Mouse (Mus musculus) urinary bladder, postnatal 4 days (tissue): Measurements from ENCODE around the gene P3h4.

Experiments
- DNase-seq, 2 experiments: peaks; one replicate each; pipeline ENCODE4 v3.0.0; 2021 to 2022; ENCODE audit warnings: low spot score in 2 of 2

Gene P3h4

GRCm38 (mm10) chr11:100392958-100393357 lies 21.7 kb downstream of the P3h4 start:
- no peak for DNase-seq

GRCm38 (mm10) chr11:100391884-100392345 lies 22.7 kb downstream of the P3h4 start:
- DNase-seq = no peak

DNA sequence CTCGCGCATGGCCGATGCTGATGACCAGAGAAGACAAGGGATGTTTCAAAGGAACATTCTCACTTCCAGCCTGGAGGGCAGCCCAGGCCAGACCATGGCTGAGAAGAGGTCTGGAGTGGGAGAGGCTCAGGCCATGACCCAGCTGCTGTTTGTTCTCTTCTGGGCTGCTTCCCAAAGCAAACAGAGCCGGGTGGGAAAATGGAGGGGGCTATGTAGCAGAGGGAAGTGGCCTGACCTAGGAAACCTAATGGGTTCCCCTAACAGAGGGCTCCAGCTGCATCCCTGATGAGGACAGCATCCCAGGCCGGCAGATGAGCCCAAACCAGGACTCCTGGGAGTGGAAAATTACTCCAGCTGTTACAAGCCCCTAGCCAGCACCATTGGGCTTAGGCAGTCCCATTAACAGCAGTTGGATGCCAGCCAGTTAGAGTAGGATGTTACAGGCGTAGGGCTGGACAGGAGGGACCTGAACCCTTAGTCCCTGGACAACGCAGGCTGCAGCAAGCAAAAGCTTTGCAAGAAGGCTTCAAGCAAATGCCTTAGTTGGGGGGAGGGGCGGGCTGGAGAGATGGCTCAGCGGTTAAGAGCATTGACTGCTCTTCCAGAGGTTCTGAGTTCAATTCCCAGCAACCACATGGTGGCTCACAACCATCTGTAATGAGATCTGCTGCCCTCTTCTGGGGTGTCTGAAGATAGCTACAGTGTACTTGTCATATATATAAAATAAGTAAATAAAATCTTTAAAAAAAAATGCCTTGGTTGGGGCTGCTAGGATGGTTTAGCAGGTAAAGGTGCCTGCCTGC lies 23.4 kb downstream of the P3h4 start:
- DNase-seq = peak in 1 of 2 experiments; percentile 72

DNA sequence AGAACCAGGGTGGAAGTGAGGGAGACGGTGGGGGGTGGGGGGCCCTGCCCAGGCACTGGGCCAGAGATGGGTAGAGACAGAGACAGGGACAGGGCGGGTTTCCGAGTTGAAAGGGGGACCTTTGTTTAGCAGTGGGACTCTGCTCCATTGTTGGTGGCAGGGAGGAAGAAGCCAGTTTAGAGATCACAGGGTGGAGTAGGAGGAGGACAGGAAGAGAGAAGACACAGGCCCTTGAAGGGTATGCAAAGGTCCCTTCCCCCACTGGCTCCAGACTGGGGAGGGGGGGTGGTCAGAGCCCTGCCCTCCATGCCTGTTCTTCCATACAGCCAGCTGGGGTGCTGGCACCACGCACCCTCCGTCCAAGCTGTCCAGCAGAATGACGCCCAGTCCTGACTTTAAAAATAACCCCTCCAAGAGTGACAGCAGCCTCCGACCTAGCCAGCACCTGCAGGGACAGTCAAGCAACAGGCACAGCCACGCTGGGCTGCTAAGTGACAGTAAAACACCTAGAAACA lies 24.6 kb downstream of the P3h4 start:
- DNase-seq = no peak

- DNase-seq = no peak
Measured at GRCm38 (mm10) chr11:100388588-100388987, 26.0 kb downstream of the P3h4 start.

- peak in 1 of 2 experiments; percentile 53 for DNase-seq
Measured at GRCm38 (mm10) chr11:100387589-100388375, 26.9 kb downstream of the P3h4 start.

DNA sequence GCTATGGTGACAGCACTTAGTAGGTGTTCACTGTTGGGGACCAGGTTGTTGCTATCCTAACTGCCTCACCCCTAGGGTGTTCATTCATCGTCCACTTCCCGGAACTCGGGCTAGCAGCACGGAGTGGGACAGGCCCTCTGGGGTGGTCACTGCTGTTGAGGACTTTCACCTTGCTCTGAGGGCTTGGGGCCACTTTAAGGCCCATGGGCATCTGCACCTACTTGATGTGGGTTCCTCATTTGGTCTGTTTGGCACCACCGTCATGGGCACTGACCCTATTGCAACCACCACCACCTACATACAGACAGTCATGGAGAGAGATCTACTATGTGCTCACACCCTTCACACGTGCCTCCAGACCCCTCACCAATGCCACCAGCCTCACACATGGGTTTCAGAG lies 27.5 kb downstream of the P3h4 start:
- DNase-seq = no peak

GRCm38 (mm10) chr11:100386586-100386985 lies 28.1 kb downstream of the P3h4 start:
- no peak for DNase-seq

- DNase-seq = no peak
Measured at GRCm38 (mm10) chr11:100385016-100385415, 29.6 kb downstream of the P3h4 start.

DNA sequence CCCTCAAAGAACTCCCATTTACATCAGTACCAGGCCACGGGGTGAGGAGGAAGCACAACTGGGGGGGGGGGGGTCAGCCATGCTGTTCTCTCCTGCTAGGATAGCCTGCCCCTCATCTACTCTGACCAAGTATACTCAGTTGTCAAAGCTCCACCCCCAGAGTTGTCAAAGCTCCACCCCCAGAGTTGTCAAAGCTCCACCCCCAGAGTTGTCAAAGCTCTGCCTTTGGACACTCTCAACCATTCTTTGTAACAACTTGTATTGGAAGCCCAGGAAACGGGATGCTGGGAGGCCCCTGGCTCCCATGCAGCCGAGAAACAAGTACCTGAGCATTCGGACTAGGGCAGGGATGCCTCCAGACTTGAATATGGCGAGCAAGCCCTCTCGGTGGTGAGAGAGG lies 32.0 kb downstream of the P3h4 start:
- DNase-seq = no peak

DNA sequence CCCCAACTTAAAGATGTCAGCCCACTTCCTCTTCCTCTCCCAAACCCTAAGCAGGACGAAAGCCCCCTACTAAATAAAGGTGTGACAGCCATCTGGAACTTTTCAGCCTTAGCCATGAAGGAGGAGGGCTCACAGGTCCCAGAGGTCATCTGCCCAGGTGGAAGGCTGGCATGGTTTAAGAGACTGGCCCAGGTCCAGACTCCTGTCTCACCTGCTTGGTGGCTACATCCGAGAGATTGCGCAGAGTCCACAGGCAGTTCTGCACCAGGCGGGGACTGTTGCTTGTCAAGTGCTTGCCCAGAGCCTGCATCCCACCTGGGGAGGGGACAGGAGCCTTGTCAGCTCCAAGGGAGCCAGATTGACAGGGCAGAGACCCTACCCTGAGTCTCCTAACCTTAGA lies 35.3 kb downstream of the P3h4 start:
- no peak for DNase-seq

DNA sequence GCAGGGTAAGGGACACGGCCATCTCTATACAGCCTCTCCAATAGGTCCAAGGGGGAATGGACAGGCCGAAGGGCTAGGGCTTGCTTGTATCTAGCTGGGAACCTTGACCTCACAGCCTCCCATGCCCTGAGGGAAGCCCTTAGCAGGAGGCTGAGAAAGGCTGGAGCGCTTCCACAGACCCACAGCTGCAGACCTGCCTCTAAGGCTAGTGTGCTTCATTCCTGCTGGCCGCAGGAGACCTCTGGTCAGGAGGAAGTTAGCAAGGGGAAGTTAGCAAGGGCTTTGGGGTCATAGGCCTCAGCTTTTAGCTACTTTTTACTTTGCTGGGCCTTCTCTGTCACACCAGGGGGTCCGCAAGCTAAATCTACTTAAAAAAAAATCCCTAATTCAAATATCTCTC lies 36.2 kb downstream of the P3h4 start:
- no peak for DNase-seq

DNA sequence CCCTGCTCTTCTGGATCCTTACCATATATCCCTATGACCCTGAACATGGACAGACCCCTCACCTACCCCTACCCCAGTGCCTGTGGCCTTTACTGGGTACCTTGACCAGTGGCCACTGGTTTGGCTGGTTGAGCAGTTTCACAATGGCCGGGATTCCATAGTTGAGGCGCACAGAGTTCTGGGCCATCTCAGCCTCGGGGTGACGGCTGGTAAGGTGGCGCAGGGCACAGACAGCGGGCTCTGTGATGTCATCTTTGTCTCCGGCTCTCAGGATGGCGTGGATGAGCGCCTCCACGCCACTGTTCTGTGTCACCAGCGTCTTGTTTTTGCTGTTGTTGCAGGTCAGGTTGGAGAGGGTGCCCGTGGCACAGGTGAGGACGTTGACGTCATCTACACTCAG lies 36.6 kb downstream of the P3h4 start:
- DNase-seq = no peak

DNA sequence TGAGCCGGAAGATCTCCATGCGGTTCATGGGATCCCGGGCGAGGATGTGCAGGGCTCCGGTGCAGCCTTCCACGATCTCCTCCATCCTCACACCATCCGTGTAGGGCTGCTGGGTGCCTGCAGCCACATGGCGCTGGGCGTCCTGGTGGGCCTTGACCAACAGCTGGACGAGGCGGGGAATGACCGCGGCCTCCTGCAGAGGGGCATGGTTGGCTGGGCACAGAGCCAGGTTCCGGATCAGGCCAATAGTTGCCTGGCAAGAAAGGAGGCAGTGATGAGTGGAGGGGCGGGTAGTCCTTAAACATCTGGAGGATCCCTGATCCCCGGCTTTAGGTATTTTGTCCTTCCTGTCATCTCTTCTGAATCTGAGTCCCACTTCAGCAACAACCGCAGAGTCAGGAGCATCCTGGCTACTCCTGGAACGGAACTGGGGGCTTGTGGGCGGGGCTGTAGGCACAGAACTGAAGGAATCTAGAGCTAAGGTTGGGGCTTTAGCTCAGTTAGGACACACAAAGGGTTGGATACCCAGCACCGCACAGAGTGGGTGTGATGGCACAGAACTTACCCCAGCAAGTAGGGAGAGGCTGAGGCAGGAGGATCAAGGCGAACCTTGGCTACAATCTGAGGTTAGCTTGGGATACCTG lies 37.8 kb downstream of the P3h4 start:
- no peak for DNase-seq

DNA sequence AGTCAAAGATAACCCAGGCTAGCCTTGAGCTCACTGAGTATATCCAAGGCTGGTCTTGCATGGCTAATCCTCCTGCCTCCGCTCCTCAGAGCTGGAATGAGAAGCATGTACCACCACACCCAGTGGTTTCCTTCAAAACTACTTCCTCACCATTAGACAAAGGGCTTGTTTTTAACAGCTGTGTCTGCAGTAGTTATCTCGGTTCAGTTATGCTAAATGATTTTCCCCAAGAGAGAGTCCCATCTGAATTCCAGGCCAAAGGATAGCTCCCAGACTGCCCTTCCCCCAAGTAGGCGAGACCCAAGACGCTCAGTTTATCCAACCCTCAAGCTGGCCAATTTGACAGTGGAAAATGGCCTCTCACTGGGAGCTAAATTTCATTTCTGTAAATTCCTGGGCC lies 38.6 kb downstream of the P3h4 start:
- DNase-seq = no peak

- DNase-seq = no peak
Measured at GRCm38 (mm10) chr11:100375127-100375526, 39.5 kb downstream of the P3h4 start.

DNA sequence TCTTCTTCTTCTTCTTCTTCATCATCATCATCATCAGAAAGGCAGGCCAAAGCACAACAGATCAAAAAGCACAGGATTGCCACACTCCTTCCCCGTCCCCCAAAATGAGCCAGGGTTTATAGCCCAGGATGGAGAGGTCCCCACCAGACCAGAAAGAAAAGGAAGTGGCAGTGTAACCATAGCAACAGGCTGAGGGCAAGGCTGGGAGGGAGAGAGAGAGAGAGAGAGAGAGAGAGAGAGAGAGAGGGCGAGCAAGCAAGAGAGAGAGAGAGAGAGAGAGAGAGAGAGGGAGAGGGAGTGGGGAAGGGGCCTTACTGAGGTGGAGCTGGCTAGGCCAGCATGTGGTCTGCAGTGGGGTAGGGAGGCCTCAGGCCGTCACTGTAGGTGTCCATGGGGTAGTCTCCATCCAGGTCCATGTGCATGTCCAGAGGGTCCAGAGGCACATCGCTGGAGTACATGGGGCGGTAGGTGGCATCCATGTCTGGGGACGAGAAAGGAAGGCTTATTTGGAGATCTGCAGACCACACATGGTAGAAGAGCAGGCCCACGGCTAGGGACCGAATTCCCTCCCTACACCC lies 42.6 kb downstream of the P3h4 start:
- no peak for DNase-seq

- no peak for DNase-seq
Measured at GRCm38 (mm10) chr11:100369822-100370221, 44.8 kb downstream of the P3h4 start.

GRCm38 (mm10) chr11:100369145-100369544 lies 45.5 kb downstream of the P3h4 start:
- DNase-seq = no peak

DNA sequence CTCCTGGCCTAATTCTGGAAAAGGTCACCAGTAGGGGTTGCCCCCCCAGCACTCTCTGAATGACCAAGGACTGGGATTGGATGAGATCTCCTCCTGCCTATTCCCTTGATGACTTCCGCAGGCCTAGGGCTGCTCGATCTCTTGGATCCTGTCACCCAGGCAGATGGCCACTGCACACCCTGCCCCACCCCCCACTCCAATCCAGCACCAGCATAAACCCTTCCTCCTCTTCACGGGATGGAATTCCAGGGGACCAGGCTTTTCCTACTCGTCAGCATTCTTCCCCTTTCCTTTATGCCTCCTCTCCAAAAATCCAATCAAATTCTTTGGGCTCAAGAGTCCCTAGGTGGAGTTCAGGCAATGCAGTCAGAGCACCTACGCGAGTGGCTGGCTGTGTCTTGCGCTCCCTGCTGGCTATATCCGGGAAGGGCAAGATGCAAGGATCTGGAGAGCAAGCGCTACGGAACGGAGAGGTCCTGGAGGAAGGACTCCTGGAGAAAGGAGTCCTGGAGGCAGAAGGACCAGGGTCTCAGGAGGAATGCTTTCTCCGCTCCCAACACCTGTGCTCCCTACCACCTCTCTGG lies 51.6 kb downstream of the P3h4 start:
- peak; percentile 48 to 76 for DNase-seq

DNA sequence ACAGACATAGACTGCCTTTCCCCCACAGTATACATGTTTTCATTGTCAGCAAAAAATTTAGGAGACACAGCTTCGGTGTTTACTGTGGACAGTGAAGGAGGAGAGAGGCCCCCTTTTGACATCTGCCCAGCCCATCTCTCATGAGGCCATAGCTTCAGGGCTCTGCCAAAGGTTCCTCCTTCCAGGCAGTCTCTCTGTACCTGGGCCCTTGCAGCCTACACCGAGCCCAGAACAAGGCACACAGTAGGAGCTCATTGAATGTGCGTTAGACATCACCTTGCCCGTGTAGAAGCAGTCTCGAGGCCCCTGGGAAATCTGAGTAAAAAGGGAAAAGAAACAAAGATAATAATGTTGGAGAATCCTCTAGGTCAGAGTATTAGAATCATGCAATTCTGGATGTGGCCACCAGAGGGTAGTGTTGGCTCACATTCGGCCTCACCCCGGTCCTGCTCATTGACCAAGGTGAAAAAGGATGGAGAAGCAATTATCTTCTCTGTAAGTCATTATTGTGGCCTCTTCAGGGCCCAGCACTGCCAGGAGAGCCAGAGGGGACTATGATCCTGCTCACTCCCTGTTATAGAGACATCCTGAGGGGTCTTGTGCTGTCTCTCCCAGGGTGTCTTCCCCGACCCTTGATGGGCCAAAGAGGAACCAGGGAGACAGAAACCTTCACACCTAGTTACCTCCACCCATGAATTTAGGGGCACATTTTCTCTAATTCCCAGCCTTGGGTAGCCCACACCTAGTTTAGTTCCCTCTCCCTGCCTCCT lies 52.2 kb downstream of the P3h4 start:
- peak; percentile 53 to 83 for DNase-seq
